Mouse (Mus musculus): ENCODE measurements around the gene Pias3. TPM values are rescaled to one million over a fixed set of nuclear protein-coding genes. Genes with fewer than 3 reads are reported as not detected.
A peak's percentile ranks its signal among the peaks of the same experiment; 100 is the strongest.
"Not testable (repeated sequence)": the region's sequence is repeated elsewhere in the genome, so short reads cannot be mapped to it uniquely, and the experiment has no call there.

Gene Pias3
- total RNA-seq, 2 experiments from 2014 or later, result 23.4 to 24.5 TPM

DNA sequence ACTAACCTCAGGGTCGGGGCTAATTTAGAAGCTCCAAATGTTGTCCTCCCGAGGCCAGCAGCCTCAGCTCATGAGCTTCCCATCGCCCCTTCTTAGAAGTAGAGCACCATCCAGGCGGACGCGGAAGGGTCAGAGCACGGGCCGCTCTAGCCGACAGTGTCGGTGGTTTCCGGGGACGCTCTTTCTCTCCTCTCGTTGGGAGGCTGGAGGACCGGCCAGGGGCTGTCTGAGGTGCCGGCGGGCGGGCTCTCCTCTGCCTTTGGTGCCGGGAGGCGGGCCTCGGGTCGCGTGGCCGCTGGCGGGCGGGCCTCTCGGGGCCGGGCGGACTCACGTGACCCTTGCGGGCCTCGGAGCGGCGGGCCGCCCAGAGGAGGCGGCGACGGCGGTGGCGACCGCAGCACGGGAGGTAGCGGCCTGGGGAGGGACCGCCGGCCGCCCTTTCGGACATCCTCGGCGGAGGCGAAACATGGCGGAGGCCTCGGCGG, 31.2 kb downstream of the Pias3 start, which contains the start of the genes Polr3c and Rnf115:
Gene Polr3c, minus strand, starts transcription at position 286 of the 485 bp plus-strand sequence.
Gene Rnf115, plus strand, starts transcription at position 322 of the 485 bp plus-strand sequence.
- intact Hi-C loops (cut with DNase I), result no loop called here
- DNase-seq (ENCODE audit: low spot score in 2 of 2), result peak; percentile 96 to 97

DNA sequence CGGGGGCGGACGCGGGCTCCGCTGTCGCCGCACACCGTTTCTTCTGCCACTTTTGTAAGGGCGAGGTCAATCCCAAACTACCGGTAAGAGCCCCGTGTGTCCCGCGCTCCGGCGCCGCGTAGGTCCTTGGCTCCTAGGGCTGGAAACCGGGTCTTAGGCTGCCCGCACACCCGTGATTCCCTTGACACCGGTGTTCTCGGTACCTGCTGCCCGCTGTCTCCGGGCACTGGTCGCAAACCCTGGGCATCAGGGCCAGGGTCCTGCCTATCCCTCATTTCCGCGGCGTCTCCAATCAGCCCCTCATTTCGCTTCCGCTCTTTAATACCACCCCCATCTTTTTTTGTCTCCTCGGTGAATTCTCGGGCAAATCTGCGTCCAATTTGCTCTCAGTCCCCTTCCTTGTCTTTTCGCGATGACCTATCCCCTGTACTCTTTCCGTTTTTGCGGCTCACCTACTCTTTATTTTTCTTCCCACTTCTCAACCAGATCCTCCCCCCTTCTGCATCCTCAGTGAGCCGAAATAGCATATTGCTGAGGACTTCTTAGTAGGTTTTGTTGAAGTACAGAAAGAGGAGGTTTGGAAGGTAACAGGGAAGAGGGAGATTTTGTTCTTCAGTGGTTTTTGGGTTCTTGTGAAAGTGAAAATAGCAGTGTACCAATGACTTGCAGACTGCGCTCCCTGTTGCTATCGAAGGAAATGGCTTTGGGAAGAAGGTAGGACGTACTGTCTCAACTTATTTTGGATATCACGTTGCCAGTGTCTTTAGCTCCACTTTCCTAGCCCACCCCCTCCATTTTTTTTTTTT, 31.8 kb downstream of the Pias3 start:
- peak; percentile 36 to 77 for DNase-seq (ENCODE audit: low spot score in 2 of 2)
- intact Hi-C loops (cut with DNase I), result no loop called here

DNA sequence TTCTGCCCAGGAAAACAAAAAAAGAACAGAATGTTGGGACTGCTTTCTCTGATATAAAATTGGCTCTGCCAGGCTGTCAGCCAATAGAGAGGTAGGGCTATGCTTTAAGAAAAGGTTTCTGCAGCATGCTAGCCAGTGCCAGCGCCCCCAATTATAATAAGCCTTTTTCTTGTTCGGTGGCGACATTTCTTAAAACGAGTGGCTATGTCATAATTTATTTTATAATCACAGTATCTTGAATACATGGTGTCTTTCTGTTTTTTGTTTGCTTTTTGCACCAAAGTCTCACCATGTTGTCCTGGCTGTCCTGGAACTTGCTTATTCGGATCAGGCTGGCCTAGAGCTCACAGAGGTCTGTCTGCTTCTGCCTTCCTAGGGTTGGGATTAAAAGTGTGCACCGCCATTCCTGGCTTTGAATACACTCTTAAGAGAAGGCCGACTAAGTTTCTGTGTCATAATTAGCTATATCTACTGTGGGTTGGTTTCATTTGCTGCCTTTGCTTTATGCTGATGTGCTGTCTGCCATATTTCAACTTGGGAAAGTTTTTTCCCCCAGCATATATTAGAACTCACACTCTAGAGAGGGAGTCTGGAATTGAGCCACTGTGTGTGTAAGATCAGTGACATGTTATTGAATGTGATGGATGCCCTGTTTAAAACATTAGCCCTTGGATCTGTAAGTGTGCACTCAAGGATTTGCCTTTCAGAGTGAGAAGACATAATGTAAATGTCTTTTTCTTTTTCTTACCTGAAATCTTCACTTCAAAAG, 32.6 kb downstream of the Pias3 start:
- intact Hi-C loops (cut with DNase I), result no loop called here

DNA sequence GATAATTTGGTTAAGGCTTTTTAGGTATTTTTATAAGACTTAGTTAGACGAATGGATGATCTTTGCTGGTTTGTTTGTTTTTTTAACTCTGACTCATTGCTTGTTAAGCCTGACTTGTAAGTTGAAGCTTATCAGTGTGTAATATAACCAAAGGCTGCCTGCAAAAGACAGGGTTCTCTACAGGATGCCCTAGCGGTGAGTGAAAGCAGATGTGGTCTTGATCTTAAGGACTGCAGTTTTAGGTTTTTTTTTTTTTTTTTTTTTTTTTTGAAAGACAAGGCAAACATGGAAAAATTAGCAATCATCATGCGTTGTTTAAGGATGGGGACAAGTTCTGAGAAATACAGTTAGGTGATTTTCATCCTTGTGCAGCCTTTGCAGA, 33.2 kb downstream of the Pias3 start:
- intact Hi-C loops (cut with DNase I), result no loop called here
- DNase-seq (ENCODE audit: low spot score in 2 of 2), result no peak

More for the DNA sequence above, 32.6 kb downstream of the Pias3 start:
- DNase-seq (ENCODE audit: low spot score in 2 of 2), result no peak

GRCm38 (mm10) chr3:96730785-96731184, 34.6 kb downstream of the Pias3 start:
- no peak for DNase-seq (ENCODE audit: low spot score in 2 of 2)
- intact Hi-C loops (cut with DNase I), result no loop called here

GRCm38 (mm10) chr3:96733984-96734383, 37.8 kb downstream of the Pias3 start:
- intact Hi-C loops (cut with DNase I), result no loop called here

GRCm38 (mm10) chr3:96735200-96735599, 39.0 kb downstream of the Pias3 start:
- intact Hi-C loops (cut with DNase I), result no loop called here
- peak in 1 of 2 experiments; percentile 33 for DNase-seq (ENCODE audit: low spot score in 2 of 2)

More at GRCm38 (mm10) chr3:96733984-96734383, 37.8 kb downstream of the Pias3 start:
- no peak for DNase-seq (ENCODE audit: low spot score in 2 of 2)

- intact Hi-C loops (cut with DNase I), result no loop called here
Measured at GRCm38 (mm10) chr3:96737013-96737740, 41.0 kb downstream of the Pias3 start.

DNA sequence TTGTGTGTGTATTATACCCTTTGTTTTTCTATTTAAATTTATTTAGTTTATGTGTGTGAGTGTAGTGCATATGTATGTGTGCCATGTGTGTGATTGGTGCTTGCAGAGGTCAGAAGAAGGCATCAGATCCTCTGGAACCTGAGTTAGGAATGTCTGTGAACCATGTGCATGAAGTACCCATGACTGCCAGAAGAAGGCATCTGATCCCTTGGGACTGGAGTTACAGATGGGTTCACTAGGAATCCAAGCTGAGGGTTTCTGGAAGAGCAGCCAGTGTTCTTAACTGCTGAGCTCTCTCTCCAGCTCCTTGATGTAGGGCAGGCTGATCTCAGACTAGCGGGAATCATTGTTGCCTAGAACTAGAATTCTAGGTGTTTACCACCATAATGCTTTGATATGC, 41.8 kb downstream of the Pias3 start:
- DNase-seq (ENCODE audit: low spot score in 2 of 2), result no peak
- intact Hi-C loops (cut with DNase I), result no loop called here

More at GRCm38 (mm10) chr3:96737013-96737740, 41.0 kb downstream of the Pias3 start:
- no peak for DNase-seq (ENCODE audit: low spot score in 2 of 2)

- intact Hi-C loops (cut with DNase I); DNase-seq (ENCODE audit: low spot score in 2 of 2): not testable (repeated sequence)
Measured at GRCm38 (mm10) chr3:96740279-96740678, 44.1 kb downstream of the Pias3 start.

DNA sequence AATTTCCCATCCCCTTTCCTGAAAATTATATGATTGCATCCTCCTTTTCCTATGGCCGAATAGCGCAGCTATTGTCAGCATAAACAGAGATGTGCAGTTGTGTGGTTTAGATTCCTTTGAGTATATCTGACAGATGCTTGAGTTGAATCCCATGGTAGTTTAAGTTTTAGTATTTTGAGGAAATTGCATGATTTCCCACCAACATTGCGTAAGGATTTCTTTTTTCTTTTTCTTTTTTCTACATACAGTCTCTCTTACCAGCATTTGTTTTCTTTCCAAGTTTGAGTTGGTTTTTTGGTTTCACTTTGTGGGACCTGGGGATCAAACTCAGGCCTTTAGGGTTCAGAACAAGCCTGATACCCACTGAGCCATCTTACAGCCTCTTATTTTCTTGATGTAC, 48.2 kb downstream of the Pias3 start:
- no peak for DNase-seq (ENCODE audit: low spot score in 2 of 2)
- intact Hi-C loops (cut with DNase I), result no loop called here

DNA sequence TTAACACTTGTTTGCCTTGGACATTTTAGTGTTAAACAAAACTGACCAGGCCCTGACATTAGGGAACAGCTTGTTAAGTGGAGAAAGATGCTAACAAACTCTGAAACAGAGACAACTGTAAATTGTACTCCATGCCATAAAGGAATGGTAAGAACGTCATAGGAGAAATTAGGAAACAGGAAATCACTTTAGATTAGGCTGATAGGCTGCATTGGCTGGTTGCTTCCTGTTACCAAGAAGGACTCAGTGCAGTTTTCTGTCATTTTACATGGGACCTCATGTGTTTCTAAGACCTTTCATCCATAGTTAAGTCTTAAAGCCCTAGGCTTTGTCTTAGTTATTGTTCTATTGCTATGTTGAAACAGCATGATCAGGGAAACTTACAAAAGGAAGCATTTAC, 50.6 kb downstream of the Pias3 start:
- intact Hi-C loops (cut with DNase I), result no loop called here
- DNase-seq (ENCODE audit: low spot score in 2 of 2), result no peak

Other genes with a start within 250 kb of the Pias3 start
- gene BC107364, start 244.1 kb upstream of the Pias3 start, total RNA-seq (2021), result not detected
- 1 to 10 TPM in 1 of 2 experiments, under 1 TPM in 1; 0.85 to 1.4 TPM for gene Hfe2, start 171.2 kb upstream of the Pias3 start, total RNA-seq (2021)
- 10 to 100 TPM; 18.3 to 18.5 TPM for gene Txnip, start 138.4 kb upstream of the Pias3 start, total RNA-seq (2021)
- not detected for gene Gm16253, start 119.4 kb upstream of the Pias3 start, total RNA-seq (2021)
- gene Polr3gl, start 102.2 kb upstream of the Pias3 start, total RNA-seq (2021), result 10 to 100 TPM; 20.7 to 21.2 TPM
- 10 to 100 TPM; 73.5 to 74.2 TPM for gene Ankrd34a, start 99.7 kb upstream of the Pias3 start, total RNA-seq (2021)
- 10 to 100 TPM; 18.6 to 20.5 TPM for gene Lix1l, start 95.2 kb upstream of the Pias3 start, total RNA-seq (2021)
- gene Rbm8a, start 66.5 kb upstream of the Pias3 start, total RNA-seq (2021), result 10 to 100 TPM; 34.2 to 46.3 TPM
- gene Pex11b, start 61.0 kb upstream of the Pias3 start, total RNA-seq (2021), result 10 to 100 TPM; 51.6 to 53.3 TPM
- under 1 TPM; 0.28 to 0.34 TPM for gene Gm42957, start 60.9 kb upstream of the Pias3 start, total RNA-seq (2021)
- gene Itga10, start 50.8 kb upstream of the Pias3 start, total RNA-seq (2021), result 1 to 10 TPM; 2.3 to 3.5 TPM
- gene Ankrd35, start 26.3 kb upstream of the Pias3 start, total RNA-seq (2021), result 1 to 10 TPM; 6.8 to 7.0 TPM
- 10 to 100 TPM in 1 of 2 experiments, 1 to 10 TPM in 1; 7.6 to 10.0 TPM for gene Nudt17, start 12.2 kb downstream of the Pias3 start, total RNA-seq (2021)
- 10 to 100 TPM; 25.0 to 27.5 TPM for gene Polr3c, start 31.2 kb downstream of the Pias3 start, total RNA-seq (2021)
- 10 to 100 TPM; 68.8 to 70.2 TPM for gene Rnf115, start 31.3 kb downstream of the Pias3 start, total RNA-seq (2021)
- gene Pdzk1, start 132.9 kb downstream of the Pias3 start, total RNA-seq (2021), result under 1 TPM; 0.50 to 0.53 TPM
- not detected for gene Cd160, start 133.0 kb downstream of the Pias3 start, total RNA-seq (2021)
- gene Gja5, start 208.3 kb downstream of the Pias3 start, total RNA-seq (2021), result 1 to 10 TPM; 1.2 to 2.3 TPM
- 10 to 100 TPM; 44.6 to 46.3 TPM for gene Gpr89, start 209.0 kb downstream of the Pias3 start, total RNA-seq (2021)
- not detected for gene Gja8, start 229.6 kb downstream of the Pias3 start, total RNA-seq (2021)

Data from left cerebral cortex, postnatal 25 days (tissue).